7 mouse cellular contexts compared by ENCODE assay signal in the genomic region with DNA sequence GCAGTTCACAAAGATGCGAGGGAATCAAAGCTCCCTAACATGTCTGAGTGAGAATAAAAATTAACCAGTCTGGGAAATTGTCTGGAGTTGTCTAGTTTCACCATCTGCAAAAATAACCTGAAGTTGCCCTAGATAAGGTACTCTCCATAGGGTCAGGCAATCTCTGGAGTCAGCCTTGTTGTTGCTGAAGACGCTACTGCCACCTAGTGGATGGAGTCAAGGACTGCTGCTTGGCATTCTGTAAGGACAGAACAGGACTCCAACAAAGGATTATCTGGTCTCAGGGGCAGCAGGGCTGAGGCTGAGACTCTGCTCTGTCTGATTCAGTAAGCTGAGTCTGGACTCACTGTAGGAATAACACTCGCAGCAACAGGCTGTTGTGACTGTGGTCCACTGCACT. TPM values are rescaled to one million over a fixed set of nuclear protein-coding genes. Genes with fewer than 3 reads are reported as not detected.
DNase-seq lines count a peak whose midpoint lies in the region; ATAC-seq and TF ChIP-seq lines count a peak whose summit lies in the region.

No protein-coding gene starts in this region.

- H3K9me3 ChIP-seq in lung, embryonic 14.5 days (ENCODE audit: low read depth, low read length), result no peaks in the 10 kb centered on the region

- peak overlapping the region; percentile 98 for H3K27ac ChIP-seq in lung, embryonic 14.5 days (ENCODE audit: low read depth)

- no peaks in the 10 kb centered on the region for H3K27me3 ChIP-seq in lung, embryonic 14.5 days (ENCODE audit: insufficient read depth, low read length)

- peak; percentile 62 for DNase-seq in Muller cell, postnatal 12 days (ENCODE audit: inconsistent ontology term)
- DNase-seq in brain, adult 2 months (ENCODE audit: low read depth, low spot score), result peak; percentile 97
- DNase-seq in heart, postnatal 10 days, result peak; percentile 81 to 84
- peak; percentile 65 to 66 for DNase-seq in kidney, postnatal 25 days
- DNase-seq in lung, embryonic 14.5 days, result peak; percentile 97
- peak; percentile 53 for DNase-seq in ovary, postnatal 14 days (ENCODE audit: low spot score)

- H3K36me3 ChIP-seq in lung, embryonic 14.5 days (ENCODE audit: insufficient read depth), result no peaks in the 10 kb centered on the region

- 6% methylated on average over 3 of the region's 3 CpGs for WGBS in lung, embryonic 14.5 days

- TF ChIP-seq CTCF in lung, embryonic 14.5 days (IDR thresholded peaks at IDR 0.05; ENCODE audit: low read depth), result peak; percentile 99

- H3K4me1 ChIP-seq in lung, embryonic 14.5 days (ENCODE audit: insufficient read depth), result peaks cover 30% of the 10 kb centered on the region

- H3K4me3 ChIP-seq in lung, embryonic 14.5 days (ENCODE audit: low read depth, low read length), result no peak overlapping the region

- peak overlapping the region; percentile 18; the same call in 1 of the 2 replicates for H3K4me2 ChIP-seq in lung, embryonic 14.5 days

- intact Hi-C loops in heart, postnatal 10 days (cut with DNase I), result loop anchor here (1.0 to 5.0 kb wide), 4 partner anchors 87 to 199 kb away; no protein-coding TSS in a partner anchor

- peak overlapping the region; percentile 21; the same call in 1 of the 2 replicates for H3K9ac ChIP-seq in lung, embryonic 14.5 days

- peak; percentile 82 for ATAC-seq in erythroblast, adult 5-6 weeks (replicated peaks; ENCODE audit: low FRiP score, poor library complexity, severe bottlenecking)
- ATAC-seq in lung, embryonic 14.5 days (ENCODE audit: insufficient read depth), result peak; percentile 77

RNA-seq across cellular contexts. Expression of gene Fndc9, which starts 20.0 kb away (rescaled TPM):
- total RNA-seq in erythroblast, adult 5-6 weeks (2015; ENCODE audit: low replicate concordance), result not detected in 2 replicates
- total RNA-seq in erythroblast, adult 5-6 weeks (2017; ENCODE audit: low replicate concordance), result not detected in 2 replicates
- not detected for total RNA-seq in heart, postnatal 10 days (2021)
- 0.08 TPM in 1 of 2 replicates, not detected in the other for polyA plus RNA-seq in lung, embryonic 14.5 days (2014; fragmentation: Nextera tagmentation; extraction: Ambion mirVana)

RNA-seq across cellular contexts. Expression of gene Nipal4, which starts 49.0 kb away (rescaled TPM):
- not detected in 2 replicates for total RNA-seq in erythroblast, adult 5-6 weeks (2015; ENCODE audit: low replicate concordance)
- total RNA-seq in erythroblast, adult 5-6 weeks (2017; ENCODE audit: low replicate concordance), result not detected in 2 replicates
- under 1 TPM; 0.55 to 0.89 TPM for total RNA-seq in heart, postnatal 10 days (2021)
- 1.5 and 1.8 TPM in 2 replicates for polyA plus RNA-seq in lung, embryonic 14.5 days (2014; fragmentation: Nextera tagmentation; extraction: Ambion mirVana)
